Comparison of ENCODE assay signal across 21 mouse cellular contexts in genomic region chr10:85270209-85270608, GRCm38 (mm10).
A peak's percentile ranks its signal among the peaks of the same experiment; 100 is the strongest.
DNase-seq lines count a peak whose midpoint lies in the region; ATAC-seq lines count a peak whose summit lies in the region.
"Had no signal": no experiment of that assay in that cellular context is flagged by ENCODE, and none has a peak within 500 bp of the region (broad histone marks: within the 10 kb centered on the region; RNA-seq: fewer than 3 reads in every experiment).

No protein-coding gene starts in this region.

- H3K4me2 ChIP-seq in kidney, embryonic 14.5 days (replicated peaks; ENCODE audit: low read depth, low read length), result no peak overlapping the region
- H3K4me2 ChIP-seq: embryonic facial prominence, embryonic 12.5 days; heart, embryonic 15.5 days; hindbrain, embryonic 14.5 days; intestine, embryonic 15.5 days; kidney, embryonic 15.5 days had no signal

- no peaks in the 10 kb centered on the region for H3K9me3 ChIP-seq in limb, embryonic 10.5 days (replicated peaks)
- no peaks in the 10 kb centered on the region for H3K9me3 ChIP-seq in kidney, embryonic 14.5 days (ENCODE audit: control insufficient read depth, low read length)
- H3K9me3 ChIP-seq: embryonic facial prominence, embryonic 12.5 days; heart, embryonic 10.5 days; heart, embryonic 15.5 days; hindbrain, embryonic 10.5 days; intestine, embryonic 15.5 days; kidney, embryonic 15.5 days had no signal

- 0 out of 2 replicates have a peak, but pooled peaks cover 10% of the 10 kb centered on the region for H3K27me3 ChIP-seq in limb, embryonic 10.5 days (ENCODE audit: low read depth, poor library complexity, severe bottlenecking)
- no peaks in the 10 kb centered on the region for H3K27me3 ChIP-seq in kidney, embryonic 14.5 days (ENCODE audit: control insufficient read depth, insufficient read depth, low read length)
- H3K27me3 ChIP-seq: embryonic facial prominence, embryonic 12.5 days; heart, embryonic 15.5 days; intestine, embryonic 15.5 days; kidney, embryonic 15.5 days had no signal

- no peak overlapping the region for H3K9ac ChIP-seq in kidney, embryonic 14.5 days (ENCODE audit: low read depth, low read length)
- H3K9ac ChIP-seq: embryonic facial prominence, embryonic 12.5 days; heart, embryonic 15.5 days; hindbrain, embryonic 14.5 days; intestine, embryonic 15.5 days; kidney, embryonic 15.5 days had no signal

- ATAC-seq in kidney, embryonic 14.5 days (ENCODE audit: low FRiP score, low TSS enrichment), result no peak
- ATAC-seq: forebrain, embryonic 16.5 days; intestine, embryonic 15.5 days had no signal

- no peaks in the 10 kb centered on the region for H3K36me3 ChIP-seq in limb, embryonic 10.5 days
- H3K36me3 ChIP-seq in kidney, embryonic 14.5 days (ENCODE audit: control insufficient read depth, insufficient read depth, low read length), result no peaks in the 10 kb centered on the region
- H3K36me3 ChIP-seq: embryonic facial prominence, embryonic 12.5 days; heart, embryonic 10.5 days; heart, embryonic 15.5 days; hindbrain, embryonic 10.5 days; intestine, embryonic 15.5 days; kidney, embryonic 15.5 days had no signal

- WGBS in limb, embryonic 10.5 days, result 84% methylated on average over 6 of the region's 6 CpGs
- WGBS in kidney, embryonic 14.5 days, result 84% methylated on average over 6 of the region's 6 CpGs

- no peak overlapping the region for H3K4me3 ChIP-seq in limb, embryonic 10.5 days
- H3K4me3 ChIP-seq in kidney, embryonic 14.5 days (ENCODE audit: low read length), result no peak overlapping the region
- H3K4me3 ChIP-seq: embryonic facial prominence, embryonic 12.5 days; heart, embryonic 10.5 days; heart, embryonic 15.5 days; hindbrain, embryonic 10.5 days; intestine, embryonic 15.5 days; kidney, embryonic 15.5 days had no signal

- no peaks in the 10 kb centered on the region for H3K4me1 ChIP-seq in limb, embryonic 10.5 days
- H3K4me1 ChIP-seq in kidney, embryonic 14.5 days (ENCODE audit: control insufficient read depth, insufficient read depth, low read length), result no peaks in the 10 kb centered on the region
- H3K4me1 ChIP-seq: embryonic facial prominence, embryonic 12.5 days; heart, embryonic 10.5 days; intestine, embryonic 15.5 days; kidney, embryonic 15.5 days had no signal

- intact Hi-C loops in gastrocnemius, postnatal 14 days (cut with DNase I; ENCODE audit: low total_unique reads), result no loop called here

- no peak overlapping the region for H3K27ac ChIP-seq in limb, embryonic 10.5 days
- no peak overlapping the region for H3K27ac ChIP-seq in kidney, embryonic 14.5 days (ENCODE audit: low read depth, low read length)
- H3K27ac ChIP-seq: embryonic facial prominence, embryonic 12.5 days; heart, embryonic 10.5 days; heart, embryonic 15.5 days; hindbrain, embryonic 10.5 days; hindbrain, embryonic 14.5 days; intestine, embryonic 15.5 days; kidney, embryonic 15.5 days had no signal

- peak; percentile 92 for DNase-seq in brain, adult 2 months (ENCODE audit: low read depth, low spot score)
- DNase-seq in cerebellum, adult 11 months, result peak; percentile 69
- DNase-seq in cerebellum, adult 8-10 months, result peak; percentile 58
- DNase-seq in cerebellum, postnatal 14 days, result peak; percentile 53 to 75
- DNase-seq in limb, embryonic 10.5 days (ENCODE audit: low spot score), result no peak
- DNase-seq in gastrocnemius, postnatal 14 days, result no peak
- DNase-seq: adrenal gland, adult 2 months; adrenal gland, postnatal 25 days; gastrocnemius, postnatal 36 days; heart, adult 18-20 months; heart, postnatal 14 days; kidney, adult 18-20 months had no signal

Comparison
In these comparisons a context has a peak if more than half of its experiments do, and no peak if none do; other contexts are left out.
1. DNase-seq: peak in brain, adult 2 months (single experiment), cerebellum, adult 11 months (single experiment), cerebellum, adult 8-10 months (single experiment) and cerebellum, postnatal 14 days (2 of 2); none in limb, embryonic 10.5 days (single experiment) and gastrocnemius, postnatal 14 days (single experiment).